Mouse (Mus musculus): ENCODE measurements at regions not wholly inside any gene's neighbourhood (a gene's known extent, or its start where the extent isn't known, plus 50 kb on each side); places are given as distances from the start of the nearest gene placed in this dataset.

DNA sequence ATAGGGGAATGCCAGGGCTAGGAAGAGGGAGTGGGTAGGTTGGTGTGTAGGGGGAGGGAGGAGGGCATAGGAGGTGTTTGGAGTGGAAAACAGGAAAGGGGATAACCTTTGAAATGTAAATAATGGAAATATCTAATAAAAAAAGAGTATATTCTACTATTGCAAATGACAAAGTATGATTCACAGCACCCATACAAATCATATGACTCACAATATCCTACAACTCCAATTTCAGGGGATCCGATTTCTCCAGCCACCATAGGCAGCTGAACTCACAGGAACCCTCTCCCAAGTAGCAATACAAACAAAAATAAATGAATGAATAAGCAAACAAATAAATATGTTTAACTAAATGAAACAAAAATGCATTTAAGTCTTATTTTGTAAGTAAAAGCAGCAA, 270.0 kb upstream of the Col3a1 start:
- no peak for TF ChIP-seq CTCF (IDR thresholded peaks at IDR 0.05; ENCODE audit: borderline replicate concordance, insufficient read depth, low read depth, low read length)
- TF ChIP-seq POLR2A (IDR thresholded peaks at IDR 0.05; ENCODE audit: borderline replicate concordance, insufficient read depth, low read length), result no peak
